Mouse (Mus musculus): ENCODE measurements around the gene Scoc.
"Not testable (repeated sequence)": the region's sequence is repeated elsewhere in the genome, so short reads cannot be mapped to it uniquely, and the experiment has no call there.

The Scoc gene

GRCm38 (mm10) chr8:83458222-83458621 is at the start of gene Scoc:
Gene Scoc (minus strand): TSS chr8:83458391.
- DNase-seq (ENCODE audit: low spot score in 2 of 2): no peak

- DNase-seq (ENCODE audit: low spot score in 2 of 2): no peak
Observed at GRCm38 (mm10) chr8:83459606-83460005, 1.4 kb upstream of the Scoc start.

- DNase-seq (ENCODE audit: low spot score in 2 of 2): no peak
Observed at GRCm38 (mm10) chr8:83457121-83457520, 1.1 kb downstream of the Scoc start.

- DNase-seq (ENCODE audit: low spot score in 2 of 2): no peak
Observed at GRCm38 (mm10) chr8:83451056-83451455, 7.1 kb downstream of the Scoc start.

- no peak for DNase-seq (ENCODE audit: low spot score in 2 of 2)
Observed at GRCm38 (mm10) chr8:83449960-83450359, 8.2 kb downstream of the Scoc start.

- DNase-seq (ENCODE audit: low spot score in 2 of 2): no peak
Observed at GRCm38 (mm10) chr8:83443052-83443400, 15.2 kb downstream of the Scoc start.

GRCm38 (mm10) chr8:83442243-83443051 is 15.7 kb downstream of the Scoc start:
- peak; percentile 95 to 97 for DNase-seq (ENCODE audit: low spot score in 2 of 2)

- peak in 1 of 2 experiments; percentile 5 for DNase-seq (ENCODE audit: low spot score in 2 of 2)
Observed at GRCm38 (mm10) chr8:83441656-83442242, 16.4 kb downstream of the Scoc start.

GRCm38 (mm10) chr8:83437077-83437476 is 21.1 kb downstream of the Scoc start:
- DNase-seq (ENCODE audit: low spot score in 2 of 2): no peak

GRCm38 (mm10) chr8:83429071-83429524 is 29.1 kb downstream of the Scoc start:
- no peak for DNase-seq (ENCODE audit: low spot score in 2 of 2)

GRCm38 (mm10) chr8:83428621-83429020 is 29.6 kb downstream of the Scoc start:
- DNase-seq (ENCODE audit: low spot score in 2 of 2): not testable (repeated sequence)

- DNase-seq (ENCODE audit: low spot score in 2 of 2): no peak
Observed at GRCm38 (mm10) chr8:83426949-83427348, 31.2 kb downstream of the Scoc start.

GRCm38 (mm10) chr8:83426104-83426759 is 32.0 kb downstream of the Scoc start:
- DNase-seq (ENCODE audit: low spot score in 2 of 2): no peak

GRCm38 (mm10) chr8:83425202-83425601 is 33.0 kb downstream of the Scoc start:
- no peak for DNase-seq (ENCODE audit: low spot score in 2 of 2)

- DNase-seq (ENCODE audit: low spot score in 2 of 2): no peak
Observed at GRCm38 (mm10) chr8:83423032-83423825, 35.0 kb downstream of the Scoc start.

GRCm38 (mm10) chr8:83421354-83421753 is 36.8 kb downstream of the Scoc start:
- no peak for DNase-seq (ENCODE audit: low spot score in 2 of 2)

- DNase-seq (ENCODE audit: low spot score in 2 of 2): no peak
Observed at GRCm38 (mm10) chr8:83418805-83419516, 39.2 kb downstream of the Scoc start.

- no peak for DNase-seq (ENCODE audit: low spot score in 2 of 2)
Observed at GRCm38 (mm10) chr8:83417970-83418369, 40.2 kb downstream of the Scoc start.

- DNase-seq (ENCODE audit: low spot score in 2 of 2): no peak
Observed at GRCm38 (mm10) chr8:83416878-83417277, 41.3 kb downstream of the Scoc start.

GRCm38 (mm10) chr8:83408496-83408895 is 49.7 kb downstream of the Scoc start:
- no peak for DNase-seq (ENCODE audit: low spot score in 2 of 2)

GRCm38 (mm10) chr8:83406836-83407235 is 51.4 kb downstream of the Scoc start:
- no peak for DNase-seq (ENCODE audit: low spot score in 2 of 2)
